Mouse (Mus musculus): ENCODE measurements at regions not wholly inside any gene's neighbourhood (a gene's known extent, or its start where the extent isn't known, plus 50 kb on each side); places are given as distances from the start of the nearest gene placed in this dataset.

DNA sequence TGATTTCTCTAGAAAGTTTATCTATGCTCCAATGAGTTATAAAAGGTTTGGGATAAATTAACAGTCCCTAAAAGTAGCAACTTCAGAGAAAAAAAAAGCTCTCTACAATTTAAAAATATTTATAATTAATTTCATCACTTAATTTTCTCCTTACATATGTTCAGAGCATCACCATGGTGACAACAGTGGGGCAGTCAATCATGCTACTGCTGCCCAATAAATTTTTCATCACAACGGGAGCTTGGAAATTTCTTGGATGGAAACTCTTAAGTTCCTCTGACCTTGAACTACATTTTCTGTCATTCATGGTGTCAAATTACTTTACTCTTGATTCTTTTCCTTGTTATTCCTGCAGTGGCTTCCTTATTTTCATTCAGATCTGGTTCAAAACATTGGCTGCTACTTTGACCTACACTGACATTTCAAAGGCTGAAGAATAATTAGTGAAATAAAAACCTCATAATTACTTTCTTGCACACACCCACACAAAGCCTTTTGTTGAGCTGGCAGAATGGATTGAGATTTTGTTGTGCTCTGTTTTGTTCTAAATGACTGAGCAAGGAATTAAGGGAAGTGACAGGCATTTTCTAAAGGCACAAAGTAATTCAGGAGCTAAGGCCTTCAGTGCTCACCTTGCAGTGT lies 540.1 kb upstream of the Stxbp6 start:
- TF ChIP-seq POLR2A (IDR thresholded peaks at IDR 0.05; ENCODE audit: control insufficient read depth in 1 of 2, insufficient read depth in 1 of 2, low read depth in 1 of 2, low read length in 2 of 2, poor library complexity in 1 of 2) (no peak), NELFE (IDR thresholded peaks at IDR 0.05; ENCODE audit: low read depth, low read length) (no peak), USF1 (IDR thresholded peaks at IDR 0.05; ENCODE audit: low read depth, low read length) (no peak), UBTF (IDR thresholded peaks at IDR 0.05; ENCODE audit: borderline replicate concordance, insufficient read depth, low read depth, low read length) (no peak), MAX (IDR thresholded peaks at IDR 0.05; ENCODE audit: low read length) (no peak), TBP (IDR thresholded peaks at IDR 0.05; ENCODE audit: low read depth, low read length) (no peak), CTCF (IDR thresholded peaks at IDR 0.05 in 2 of 3, conservative IDR thresholded peaks at IDR 0.05 in 1 of 3; ENCODE audit: control insufficient read depth in 1 of 3, insufficient read depth in 1 of 3, low read depth in 2 of 3, low read length in 3 of 3, poor library complexity in 1 of 3, severe bottlenecking in 1 of 3) (no peak)
